Mouse (Mus musculus) midbrain, embryonic 11.5 days (tissue): ENCODE data around the gene Epx. TPM values are rescaled to one million over a fixed set of nuclear protein-coding genes. Genes with fewer than 3 reads are reported as not detected.
A peak's percentile ranks its signal among the peaks of the same experiment; 100 is the strongest.

ENCODE experiments used
- ATAC-seq: fragments of 200-750 bp; cut with Nextera tagmentation; 2 replicates; pipeline ENCODE4 v1.8.0; 2017; ENCODE audit warnings: moderate TSS enrichment, moderate library complexity; ENCODE audit not compliant: low FRiP score
- DNase-seq: peaks from one replicate; pipeline ENCODE4 v3.0.0; 2015; ENCODE audit warnings: low spot score; ENCODE audit errors: missing footprints
- H3K27ac ChIP-seq: fragments of 300-500 bp; sonication (generic); 2 replicates; pipeline ENCODE4 v1.5.1; 2014; ENCODE audit warnings: low read depth, low read length
- H3K27me3 ChIP-seq: fragments of 300-500 bp; sonication (generic); 2 replicates; pipeline ENCODE4 v1.6.1; 2014; ENCODE audit warnings: mild to moderate bottlenecking, low read length, moderate library complexity, mixed read lengths; ENCODE audit not compliant: control insufficient read depth, insufficient read depth
- H3K36me3 ChIP-seq: fragments of 300-500 bp; sonication (generic); 2 replicates; pipeline ENCODE4 v1.6.1; 2014; ENCODE audit warnings: mild to moderate bottlenecking, low read length, moderate library complexity, mixed read lengths; ENCODE audit not compliant: control insufficient read depth, insufficient read depth
- H3K4me1 ChIP-seq: fragments of 300-500 bp; sonication (generic); 2 replicates; pipeline ENCODE4 v1.6.1; 2014; ENCODE audit warnings: low read length; ENCODE audit not compliant: control insufficient read depth, insufficient read depth
- H3K4me2 ChIP-seq: fragments of 300-500 bp; sonication (generic); 2 replicates; pipeline ENCODE4 v1.6.1; 2014; ENCODE audit warnings: mild to moderate bottlenecking, moderate library complexity
- H3K4me3 ChIP-seq: fragments of 300-500 bp; sonication (generic); 2 replicates; pipeline ENCODE4 v1.5.1; 2014; ENCODE audit warnings: low read depth, low read length
- H3K9ac ChIP-seq: fragments of 300-500 bp; sonication (generic); 2 replicates; pipeline ENCODE4 v1.6.1; 2014; ENCODE audit warnings: low read length
- H3K9me3 ChIP-seq: fragments of 300-500 bp; sonication (generic); 2 replicates; pipeline ENCODE4 v1.6.1; 2016; ENCODE audit warnings: low read length; ENCODE audit not compliant: control insufficient read depth
- WGBS: fragments of 180-500 bp; shearing (Covaris S2); extraction: QIAGEN DNeasy Blood & Tissue Kit; methylation state at CpG from one replicate; pipeline ENCODE4 v1.1.7; 2014; 5-methylcytosine and 5-hydroxymethylcytosine counted together
- polyA plus RNA-seq: library from polyadenylated mRNA; unstranded; fragments of >200 nt; fragmentation: Nextera tagmentation; extraction: Ambion mirVana; gene quantifications from 2 replicates; pipeline ENCODE4 v1.2.1, GENCODE M21; 2014

Epx gene
- polyA plus RNA-seq, 1 experiment from 2014 or later, result not detected

- H3K36me3 ChIP-seq, result 0 out of 2 replicates have a peak, but pooled peaks cover 4% of the 10 kb centered on the region
- H3K27ac ChIP-seq, result no peak within 1 kb of the TSS; the same call in 1 of the 2 replicates
- ATAC-seq (peak; percentile 97), DNase-seq (peak; percentile 99)
- WGBS, result 4% methylated on average over 40 of the region's 40 CpGs
- no peaks in the 10 kb centered on the region; the same call in none of the 2 replicates for H3K4me1 ChIP-seq
- H3K27me3 ChIP-seq, result no peaks in the 10 kb centered on the region
- H3K4me3 ChIP-seq, result peak within 1 kb of the TSS; percentile 61
- peak within 1 kb of the TSS; percentile 50 for H3K4me2 ChIP-seq
- peak within 1 kb of the TSS; percentile 52 for H3K9ac ChIP-seq
- H3K9me3 ChIP-seq, result no peaks in the 10 kb centered on the region
Observed at GRCm38 (mm10) chr11:87852690-87853596, 22.4 kb downstream of the Epx start, which contains the start of gene Mks1. Mks1 (plus strand) TSS chr11:87853215.

- Histone ChIP-seq H3K27me3 (no peaks in the 10 kb centered on the region), H3K36me3 (no peaks in the 10 kb centered on the region), H3K4me2 (no peak overlapping the region), H3K9me3 (no peaks in the 10 kb centered on the region), H3K4me1 (no peaks in the 10 kb centered on the region; the same call in 1 of the 2 replicates), H3K27ac (no peak overlapping the region), H3K4me3 (no peak overlapping the region), H3K9ac (no peak overlapping the region)
- no peak for DNase-seq
- ATAC-seq, result no peak
- 68% methylated on average over 6 of the region's 6 CpGs for WGBS
Observed at GRCm38 (mm10) chr11:87847884-87848283, 27.5 kb downstream of the Epx start.

- no peak for DNase-seq
- no peaks in the 10 kb centered on the region for H3K9me3 ChIP-seq
- H3K4me1 ChIP-seq, result no peaks in the 10 kb centered on the region
- 86% methylated on average over 12 of the region's 12 CpGs for WGBS
- no peak overlapping the region for H3K4me2 ChIP-seq
- no peak overlapping the region for H3K27ac ChIP-seq
- H3K36me3 ChIP-seq, result no peaks in the 10 kb centered on the region
- no peak overlapping the region for H3K9ac ChIP-seq
- ATAC-seq, result no peak
- H3K27me3 ChIP-seq, result no peaks in the 10 kb centered on the region
- no peak overlapping the region for H3K4me3 ChIP-seq
Observed at GRCm38 (mm10) chr11:87846968-87847600, 28.3 kb downstream of the Epx start.

DNA sequence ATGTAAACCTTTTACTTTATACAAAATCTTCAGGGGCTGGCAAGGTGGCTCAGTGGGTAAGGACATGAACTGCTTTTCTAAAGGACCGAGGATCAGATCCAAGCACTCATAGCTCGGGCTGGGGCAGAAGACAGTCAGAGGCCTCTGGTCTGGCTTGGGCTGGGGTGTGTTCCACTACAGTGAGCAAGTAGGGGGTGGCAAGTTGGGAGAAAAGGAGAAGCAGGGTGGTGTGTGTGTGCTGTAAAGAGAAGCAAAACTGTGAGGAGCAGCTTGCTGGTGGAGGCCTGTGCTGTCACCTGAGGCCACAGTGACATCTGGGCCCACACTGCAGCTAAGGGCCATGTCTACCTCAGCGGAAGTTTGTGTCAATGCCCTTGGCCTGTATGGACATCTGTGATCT lies 33.9 kb downstream of the Epx start:
- Histone ChIP-seq H3K9ac (no peak overlapping the region), H3K4me1 (no peaks in the 10 kb centered on the region), H3K36me3 (no peaks in the 10 kb centered on the region), H3K27me3 (no peaks in the 10 kb centered on the region), H3K4me2 (no peak overlapping the region), H3K27ac (no peak overlapping the region), H3K4me3 (no peak overlapping the region), H3K9me3 (no peaks in the 10 kb centered on the region)
- 76% methylated on average over 3 of the region's 3 CpGs for WGBS
- DNase-seq (no peak), ATAC-seq (no peak)

DNA sequence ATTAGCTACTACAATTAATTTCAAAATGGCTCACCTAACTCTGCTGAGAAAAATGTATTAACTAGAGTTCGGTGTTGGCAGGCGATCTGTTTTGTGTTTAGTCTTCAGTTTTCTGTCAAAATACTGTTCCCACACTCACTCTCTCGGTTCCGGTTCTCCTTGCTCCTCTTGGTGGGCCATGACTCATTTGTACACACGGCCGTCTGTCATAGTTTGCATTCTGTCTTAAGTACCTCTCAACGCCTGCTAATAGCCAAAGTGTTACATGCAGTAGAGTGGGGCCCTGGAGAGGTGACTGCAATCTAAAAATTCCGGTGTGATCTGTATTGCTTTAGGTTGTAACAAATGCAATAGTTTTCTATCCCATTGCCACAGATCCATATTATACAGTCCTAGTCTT lies 34.7 kb downstream of the Epx start:
- Histone ChIP-seq H3K36me3 (no peaks in the 10 kb centered on the region), H3K27me3 (no peaks in the 10 kb centered on the region), H3K27ac (no peak overlapping the region), H3K9ac (no peak overlapping the region), H3K4me2 (no peak overlapping the region), H3K4me3 (no peak overlapping the region), H3K9me3 (no peaks in the 10 kb centered on the region), H3K4me1 (no peaks in the 10 kb centered on the region)
- no peak for DNase-seq
- ATAC-seq, result no peak
- WGBS, result 90% methylated on average over 8 of the region's 8 CpGs

DNA sequence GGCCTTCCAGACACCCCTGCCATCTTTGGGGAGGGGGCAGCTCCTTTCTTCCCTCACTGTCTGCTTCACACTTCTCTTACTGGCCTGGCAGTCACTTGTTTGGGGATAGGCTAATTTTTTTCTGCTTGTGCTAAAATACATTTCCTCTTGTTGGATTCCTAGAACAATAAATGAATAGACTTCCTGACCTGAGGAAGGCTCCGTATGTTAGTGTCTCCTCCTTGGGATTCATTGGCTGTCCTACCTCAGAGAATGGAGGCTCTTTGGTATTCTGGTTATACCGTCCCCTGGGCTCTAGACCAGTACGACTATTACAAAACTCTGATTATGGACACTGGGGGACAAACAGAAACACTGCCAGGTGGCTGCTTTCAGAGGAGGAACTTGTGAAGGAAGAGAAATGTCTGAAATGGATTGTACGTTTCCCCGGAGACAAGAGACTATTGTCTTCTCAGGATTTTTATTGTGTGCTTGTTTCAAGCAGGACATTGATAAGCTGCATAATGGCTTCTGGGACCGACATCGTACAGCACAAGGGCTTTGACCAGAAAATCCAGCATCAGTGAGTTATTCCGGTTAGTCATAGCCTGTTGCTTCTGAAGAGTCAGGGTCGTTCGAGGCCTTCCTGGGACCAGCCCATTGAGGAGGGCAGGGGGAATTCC lies 47.0 kb downstream of the Epx start, which contains the start of gene Lpo:
Lpo (minus strand) TSS at position 51 of the 662 bp plus-strand sequence.
- Histone ChIP-seq H3K9me3 (no peaks in the 10 kb centered on the region), H3K9ac (no peak within 1 kb of the TSS), H3K27ac (no peak within 1 kb of the TSS), H3K36me3 (no peaks in the 10 kb centered on the region), H3K27me3 (no peaks in the 10 kb centered on the region), H3K4me2 (no peak within 1 kb of the TSS), H3K4me3 (no peak within 1 kb of the TSS), H3K4me1 (peaks cover 11% of the 10 kb centered on the region; the same call in 1 of the 2 replicates)
- DNase-seq (peak; percentile 87), ATAC-seq (peak; percentile 42; the same call in 1 of the 2 replicates)
- 38% methylated on average over 10 of the region's 10 CpGs for WGBS

DNA sequence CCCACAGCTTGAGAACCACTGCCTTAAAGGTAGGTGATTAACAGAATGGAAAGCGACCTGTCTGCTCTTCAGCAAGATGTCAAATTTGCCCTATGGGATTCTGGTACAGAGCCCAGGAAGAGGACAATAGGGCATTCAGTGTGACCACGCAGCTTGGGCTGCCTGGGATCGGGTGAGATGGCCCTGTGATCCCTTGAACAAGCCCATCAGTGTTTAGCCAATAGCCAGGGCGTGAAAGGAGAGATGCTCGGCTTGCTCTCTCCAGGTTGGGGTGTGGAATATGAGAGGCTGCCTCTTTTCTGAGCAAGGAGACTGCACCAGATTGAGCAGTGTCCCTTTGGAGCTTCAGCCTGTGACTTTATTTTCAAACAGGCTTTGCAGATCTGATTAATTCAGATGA lies 53.8 kb downstream of the Epx start:
- H3K27me3 ChIP-seq, result no peaks in the 10 kb centered on the region; the same call in 1 of the 2 replicates
- no peak overlapping the region for H3K9ac ChIP-seq
- H3K4me2 ChIP-seq, result no peak overlapping the region
- H3K4me3 ChIP-seq, result no peak overlapping the region
- DNase-seq, result no peak
- H3K4me1 ChIP-seq, result peaks cover 3% of the 10 kb centered on the region; the same call in 1 of the 2 replicates
- ATAC-seq, result no peak
- H3K9me3 ChIP-seq, result no peaks in the 10 kb centered on the region
- no peak overlapping the region for H3K27ac ChIP-seq
- H3K36me3 ChIP-seq, result no peaks in the 10 kb centered on the region
- 41% methylated on average over 5 of the region's 5 CpGs for WGBS

DNA sequence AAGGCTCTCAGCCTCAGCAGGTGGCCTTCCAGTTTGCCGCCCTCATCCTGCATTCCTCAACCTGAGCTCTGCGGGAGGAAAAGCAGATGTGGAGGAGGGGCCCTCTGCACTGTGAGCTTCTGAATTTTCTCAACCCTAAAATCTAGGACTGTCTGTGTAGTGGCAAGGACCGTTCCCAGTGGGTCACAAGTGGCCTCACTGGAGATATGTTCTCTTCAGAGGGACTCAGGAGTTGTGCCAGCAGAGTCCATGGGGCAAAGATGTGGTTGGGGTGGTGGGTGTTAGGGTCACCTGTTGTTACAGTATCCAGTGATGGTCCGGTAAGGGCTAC lies 57.9 kb downstream of the Epx start:
- Histone ChIP-seq H3K4me2 (peak overlapping the region; percentile 64), H3K9me3 (no peaks in the 10 kb centered on the region), H3K27me3 (no peaks in the 10 kb centered on the region; the same call in 1 of the 2 replicates), H3K4me1 (peaks cover 3% of the 10 kb centered on the region; the same call in 1 of the 2 replicates), H3K9ac (peak overlapping the region; percentile 59), H3K27ac (no peak overlapping the region), H3K4me3 (peak overlapping the region; percentile 33), H3K36me3 (no peaks in the 10 kb centered on the region)
- no peak for DNase-seq
- WGBS, result 27% methylated on average over 4 of the region's 4 CpGs
- ATAC-seq, result no peak; the same call in 1 of the 2 replicates
